Mouse (Mus musculus): ENCODE data around the gene Fstl1. TPM values are rescaled to one million over a fixed set of nuclear protein-coding genes. Genes with fewer than 3 reads are reported as not detected.

Gene Fstl1
- total and polyA plus RNA-seq, 3 experiments = 0.08 to 0.35 TPM; not detected in 1

DNA sequence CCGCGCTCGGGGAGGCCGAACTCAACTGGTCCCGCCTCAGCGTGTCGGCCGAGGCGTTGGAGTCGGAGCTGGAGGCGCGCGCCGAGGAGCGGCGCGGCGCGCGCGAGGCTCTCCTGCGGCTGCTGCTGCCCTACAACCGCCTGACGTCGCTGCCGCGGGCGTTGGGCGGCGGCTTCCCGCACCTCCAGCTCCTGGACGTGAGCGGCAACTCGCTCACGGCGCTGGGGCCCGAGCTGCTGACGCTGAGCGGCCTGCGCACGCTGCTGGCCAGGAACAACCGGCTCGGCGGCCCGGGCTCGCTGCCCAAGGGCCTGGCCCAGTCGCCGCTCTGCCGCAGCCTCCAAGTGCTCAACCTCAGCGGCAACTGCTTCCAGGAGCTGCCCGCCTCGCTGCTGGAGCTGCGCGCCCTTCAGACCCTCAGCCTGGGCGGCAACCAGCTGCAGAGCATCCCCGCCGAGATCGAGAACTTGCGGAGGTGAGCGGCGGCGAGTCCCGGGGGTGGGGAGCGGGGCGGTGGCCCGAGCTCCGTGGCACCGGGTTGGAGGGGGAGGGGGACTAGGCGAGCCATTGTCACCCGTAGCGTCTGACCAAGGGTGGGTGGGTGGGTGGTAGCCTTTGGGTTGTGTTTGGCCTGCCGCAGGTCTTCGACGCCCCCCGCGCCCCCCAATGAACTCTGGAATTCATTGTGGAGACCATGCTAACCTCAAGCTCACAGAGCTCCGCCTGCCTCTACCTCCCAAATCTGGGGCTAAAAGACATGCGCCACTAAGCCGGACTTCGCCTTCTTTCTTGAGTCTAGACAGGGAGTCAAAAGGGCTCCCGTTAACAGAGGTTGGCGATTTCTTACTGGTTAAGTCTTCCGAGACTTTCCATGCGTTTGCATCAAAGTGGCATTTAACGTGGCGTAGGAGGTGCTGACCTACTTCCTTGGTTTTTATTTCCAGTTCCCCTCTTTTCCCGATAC, 92.1 kb downstream of the Fstl1 start:
- H3K4me3 ChIP-seq (ENCODE audit: control insufficient read depth in 1 of 2, insufficient read depth in 1 of 2, low read depth in 2 of 2, low read length in 2 of 2) = peak overlapping the region; percentile 98 to 100
- peaks cover 46% of the 10 kb centered on the region for H3K79me2 ChIP-seq (ENCODE audit: control insufficient read depth, insufficient read depth, low read length, poor library complexity)
- H3K27ac ChIP-seq (ENCODE audit: control insufficient read depth, low read depth, low read length) = peak overlapping the region; percentile 79
- H3K36me3 ChIP-seq (ENCODE audit: control insufficient read depth in 1 of 2, insufficient read depth in 2 of 2, low read length in 2 of 2) = peaks cover 3 to 29% of the 10 kb centered on the region in 2 experiments
- no peaks in the 10 kb centered on the region for H3K27me3 ChIP-seq (ENCODE audit: control insufficient read depth in 1 of 2, insufficient read depth in 2 of 2, low read length in 2 of 2)
- H3K4me1 ChIP-seq (ENCODE audit: control insufficient read depth in 1 of 2, insufficient read depth in 2 of 2, low read length in 2 of 2) = peaks cover 6 to 22% of the 10 kb centered on the region in 2 experiments
- peak; percentile 70 for DNase-seq (ENCODE audit: low read depth, low spot score)
- TF ChIP-seq SIN3A (IDR thresholded peaks at IDR 0.05; ENCODE audit: low read length) (peak; percentile 4; the same call in 1 of the 2 replicates), MAX (IDR thresholded peaks at IDR 0.05; ENCODE audit: low read length) (0 out of 2 replicates have a peak, but pooled peaks have one; percentile 25), MXI1 (IDR thresholded peaks at IDR 0.05; ENCODE audit: low read depth, low read length) (peak; percentile 39), TAL1 (IDR thresholded peaks at IDR 0.05; ENCODE audit: low read length) (no peak), MYC (IDR thresholded peaks at IDR 0.05; ENCODE audit: low read depth, low read length) (0 out of 2 replicates have a peak, but pooled peaks have one; percentile 24), NRF1 (IDR thresholded peaks at IDR 0.05; ENCODE audit: insufficient read depth, low read depth, low read length, poor library complexity, severe bottlenecking) (no peak), MAZ (IDR thresholded peaks at IDR 0.05; ENCODE audit: low read depth, low read length) (no peak), GABPA (IDR thresholded peaks at IDR 0.05; ENCODE audit: low read depth, low read length) (no peak), E2F4 (IDR thresholded peaks at IDR 0.05; ENCODE audit: borderline replicate concordance, low read depth, low read length) (no peak)
- no peaks in the 10 kb centered on the region for H3K9me3 ChIP-seq (replicated peaks; ENCODE audit: insufficient read depth, low read length)
- H3K9ac ChIP-seq (ENCODE audit: control insufficient read depth, low read depth, low read length, poor library complexity, severe bottlenecking) = peak overlapping the region; percentile 100

DNA sequence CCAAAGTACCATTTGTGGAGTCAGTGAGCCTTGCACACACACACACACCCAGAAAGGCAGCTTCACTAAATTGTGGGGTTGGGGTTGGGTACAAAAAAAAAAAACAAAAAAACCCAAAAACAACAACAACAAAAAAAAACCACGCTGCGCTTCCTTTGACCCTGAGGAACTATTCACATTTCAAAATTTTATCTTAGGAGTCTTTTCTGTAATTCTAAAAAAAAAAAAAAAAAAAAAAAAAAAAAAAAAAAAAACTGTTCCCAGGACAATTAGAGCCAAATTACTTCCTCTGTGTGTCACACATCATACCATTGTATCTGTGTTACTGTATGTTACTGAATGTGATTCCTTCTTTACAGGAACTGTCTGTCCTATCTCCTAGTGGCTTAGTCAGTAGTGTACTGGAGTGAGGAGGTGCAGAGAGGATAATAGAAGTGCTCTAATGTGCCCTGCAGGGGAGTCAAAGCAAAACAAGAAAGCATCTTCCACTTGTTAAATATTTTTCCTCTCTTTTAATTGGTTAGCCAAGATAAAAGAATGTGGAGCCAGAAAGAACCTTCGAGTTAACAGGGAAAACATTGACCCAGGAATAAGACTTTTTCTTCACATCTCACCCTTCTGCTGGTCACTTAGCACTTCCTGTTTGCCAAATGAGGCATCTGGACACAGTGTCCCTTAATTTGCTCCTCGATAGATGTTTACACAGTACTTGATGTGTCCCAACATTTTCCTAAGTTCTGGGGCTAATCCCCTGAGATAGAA, 93.0 kb downstream of the Fstl1 start:
- DNase-seq (ENCODE audit: low read depth, low spot score) = peak; percentile 63
- H3K27me3 ChIP-seq (ENCODE audit: control insufficient read depth in 1 of 2, insufficient read depth in 2 of 2, low read length in 2 of 2) = no peaks in the 10 kb centered on the region
- peaks cover 49% of the 10 kb centered on the region for H3K79me2 ChIP-seq (ENCODE audit: control insufficient read depth, insufficient read depth, low read length, poor library complexity)
- peak overlapping the region; percentile 18 for H3K27ac ChIP-seq (ENCODE audit: control insufficient read depth, low read depth, low read length)
- H3K4me3 ChIP-seq (ENCODE audit: control insufficient read depth in 1 of 2, insufficient read depth in 1 of 2, low read depth in 2 of 2, low read length in 2 of 2) = peak overlapping the region; percentile 98 to 100
- H3K9me3 ChIP-seq (replicated peaks; ENCODE audit: insufficient read depth, low read length) = no peaks in the 10 kb centered on the region
- H3K36me3 ChIP-seq (ENCODE audit: control insufficient read depth in 1 of 2, insufficient read depth in 2 of 2, low read length in 2 of 2) = peaks cover 3 to 29% of the 10 kb centered on the region in 2 experiments
- TF ChIP-seq MXI1 (IDR thresholded peaks at IDR 0.05; ENCODE audit: low read depth, low read length) = peak; percentile 2; the same call in 1 of the 2 replicates
- no peak for TF ChIP-seq SMC3 (IDR thresholded peaks at IDR 0.05; ENCODE audit: low read depth, low read length)
- TF ChIP-seq POLR2AphosphoS2 (IDR thresholded peaks at IDR 0.05; ENCODE audit: low read length) = no peak
- TF ChIP-seq SIN3A (IDR thresholded peaks at IDR 0.05; ENCODE audit: low read length) = peak; percentile 8; the same call in 1 of the 2 replicates
- TF ChIP-seq ZNF384 (IDR thresholded peaks at IDR 0.05; ENCODE audit: low read depth, low read length) = peak; percentile 91
- H3K4me1 ChIP-seq (ENCODE audit: control insufficient read depth in 1 of 2, insufficient read depth in 2 of 2, low read length in 2 of 2) = peaks cover 6 to 22% of the 10 kb centered on the region in 2 experiments
- H3K9ac ChIP-seq (ENCODE audit: control insufficient read depth, low read depth, low read length, poor library complexity, severe bottlenecking) = peak overlapping the region; percentile 100

All from MEL (cell line).